Mouse (Mus musculus): ENCODE results near the gene H2-Oa.
"Not testable (repeated sequence)": the region's sequence is repeated elsewhere in the genome, so short reads cannot be mapped to it uniquely, and the experiment has no call there.

The H2-Oa gene

DNA sequence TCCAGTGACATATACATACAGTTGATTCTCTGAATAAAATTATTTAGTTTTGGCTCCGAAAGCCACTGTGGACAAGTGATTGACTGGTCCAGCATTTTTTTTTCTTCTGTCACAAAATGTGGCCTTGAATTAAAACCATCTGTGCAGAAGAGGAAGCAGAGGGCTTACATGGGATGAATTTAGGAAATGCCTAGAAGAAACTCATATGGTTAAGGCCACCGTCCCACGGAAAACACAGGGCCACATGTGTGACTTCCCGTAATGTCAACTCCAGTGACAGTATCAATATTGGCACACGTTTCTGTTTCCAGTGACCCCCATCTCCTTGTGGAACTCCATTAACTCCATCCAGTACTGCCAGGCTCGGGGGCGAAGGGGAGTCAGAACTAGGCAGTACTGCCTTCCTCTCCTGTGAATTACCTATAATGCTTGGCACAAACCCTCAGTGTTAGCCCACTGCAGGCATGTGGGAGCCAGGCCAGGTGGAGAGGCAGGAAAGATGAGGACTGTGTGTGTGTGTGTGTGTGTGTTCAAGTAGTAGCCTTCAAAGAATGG lies 50.4 kb downstream of the H2-Oa start:
- no peak for DNase-seq (ENCODE audit: low read depth, low spot score)

DNA sequence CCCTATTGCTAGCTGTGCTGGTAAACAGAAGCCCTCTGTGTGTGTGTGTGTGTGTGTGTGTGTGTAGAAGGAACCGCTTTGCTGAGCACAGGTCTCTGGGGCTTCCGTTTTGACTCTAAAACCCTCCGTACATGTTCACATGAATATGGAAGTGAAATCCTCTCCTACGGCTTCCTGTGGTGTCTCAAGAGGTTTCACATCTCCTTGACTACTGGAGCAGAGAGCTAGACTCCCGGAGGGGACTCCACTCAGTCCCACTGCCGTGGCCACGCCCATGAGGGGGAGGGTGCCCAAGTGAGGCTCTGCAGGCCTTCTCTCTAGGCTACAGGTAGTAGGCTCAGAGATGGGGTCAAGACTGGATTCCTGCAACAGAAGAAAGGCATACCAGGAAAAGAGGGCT lies 50.9 kb downstream of the H2-Oa start, which contains the start of gene H2-DMb2:
TSS of gene H2-DMb2 (plus strand) at position 275 of the 400 bp plus-strand sequence.
- DNase-seq (ENCODE audit: low read depth, low spot score): peak; percentile 73

DNA sequence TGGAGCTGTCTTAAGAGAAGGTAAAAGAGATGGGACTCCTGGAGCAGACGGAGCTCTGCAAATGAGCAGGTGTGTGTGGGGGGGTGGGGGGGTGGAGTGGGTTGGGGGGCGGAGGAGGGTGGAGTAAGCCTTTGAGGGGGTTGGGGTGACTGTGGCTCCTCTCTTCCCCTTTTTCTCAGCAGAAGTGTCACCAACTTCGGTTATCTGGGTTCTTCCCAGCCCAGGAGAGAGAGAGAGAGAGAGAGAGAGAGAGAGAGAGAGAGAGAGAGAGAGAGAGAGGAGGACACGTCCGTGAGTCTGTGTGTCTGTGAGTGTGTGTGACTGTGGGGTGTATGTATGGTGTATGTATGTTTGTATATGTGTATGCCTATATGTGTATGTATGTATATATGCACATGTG lies 51.3 kb downstream of the H2-Oa start:
- no peak for DNase-seq (ENCODE audit: low read depth, low spot score)

DNA sequence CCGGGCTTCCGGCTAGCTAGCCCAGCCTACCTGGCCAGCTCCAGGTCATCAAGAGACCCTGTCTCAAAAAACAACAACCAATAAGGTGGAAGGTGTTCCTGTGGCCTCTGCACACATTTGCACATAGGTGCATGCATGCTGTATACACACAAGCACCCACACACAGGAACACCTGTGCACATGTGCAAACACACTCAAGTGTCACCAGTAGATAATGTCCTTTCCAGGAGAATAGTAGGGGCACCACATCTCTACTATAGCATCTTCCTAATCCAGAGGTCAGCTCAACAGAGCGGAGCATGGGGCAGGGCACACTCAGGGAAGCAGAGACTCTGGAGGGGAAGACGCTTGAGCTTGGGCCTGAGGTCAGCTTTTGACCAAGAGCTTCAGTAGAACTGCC lies 52.1 kb downstream of the H2-Oa start:
- DNase-seq (ENCODE audit: low read depth, low spot score): not testable (repeated sequence)

All from skeletal muscle tissue, adult 2 months (tissue).